Mouse (Mus musculus): Measurements from ENCODE around the gene Slc26a6.

DNA sequence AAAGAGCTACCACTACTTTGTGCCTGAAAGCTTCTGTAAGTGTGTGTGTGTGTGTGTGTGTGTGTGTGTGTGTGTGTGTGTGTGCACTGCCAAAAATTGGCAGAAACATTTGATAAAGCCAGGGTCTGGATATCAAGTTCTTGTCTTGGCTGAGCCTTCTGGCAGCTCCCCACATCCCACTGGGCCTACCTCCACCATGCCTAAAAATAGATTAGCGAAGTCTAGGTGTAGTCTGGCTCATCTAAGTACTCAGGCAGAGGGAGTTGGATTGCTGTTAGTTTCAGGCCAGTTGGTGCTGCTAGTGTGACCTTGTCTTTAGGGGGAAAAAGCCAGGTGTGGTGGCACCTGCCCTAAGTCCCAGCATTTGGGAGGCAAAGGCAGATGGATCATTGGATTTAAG lies 46.3 kb upstream of the Slc26a6 start:
- TF ChIP-seq CTCF (IDR thresholded peaks at IDR 0.05; ENCODE audit: extremely low read depth, insufficient read depth, low read length) (no peak), POLR2A (IDR thresholded peaks at IDR 0.05; ENCODE audit: extremely low read depth, insufficient read depth, low read length) (no peak)

Measured in cortical plate, adult 2 months (tissue).